Mouse (Mus musculus) lung, embryonic 16.5 days (tissue): ENCODE measurements at regions not wholly inside any gene's neighbourhood (a gene's known extent, or its start where the extent isn't known, plus 50 kb on each side); places are given as distances from the start of the nearest gene placed in this dataset. TPM values are rescaled to one million over a fixed set of nuclear protein-coding genes. Genes with fewer than 3 reads are reported as not detected.

Experiments
- microRNA-seq: library from miRNA; unstranded; fragments of <30 nt; microRNA quantifications from one replicate; pipeline ENCODE4, GENCODE M21; 2016

Small RNA genes in the stretch of these regions (microRNA-seq; reads per million reads assigned to microRNA genes)
- not detected for gene Mir6363
